In genomic region chr13:58148256-58148831, GRCm38 (mm10) we compare ENCODE assay signal across 8 mouse cellular contexts. TPM values are rescaled to one million over a fixed set of nuclear protein-coding genes. Genes with fewer than 3 reads are reported as not detected.
DNase-seq lines count a peak whose midpoint lies in the region; ATAC-seq and TF ChIP-seq lines count a peak whose summit lies in the region.

No protein-coding gene starts in this region.

- no peak for TF ChIP-seq CTCF in olfactory bulb, adult 2 months (IDR thresholded peaks at IDR 0.05; ENCODE audit: insufficient read depth, low read depth, low read length)

- H3K36me3 ChIP-seq in intestine, embryonic 14.5 days (ENCODE audit: control insufficient read depth, insufficient read depth, low read length) = no peaks in the 10 kb centered on the region
- no peaks in the 10 kb centered on the region for H3K36me3 ChIP-seq in liver, embryonic 15.5 days (replicated peaks)

- WGBS in intestine, embryonic 14.5 days = 1% methylated on average over 17 of the region's 17 CpGs
- 3% methylated on average over 17 of the region's 17 CpGs for WGBS in liver, embryonic 15.5 days (ENCODE audit: insufficient replicate concordance)
- WGBS in olfactory bulb, adult 2 months = under 1% methylated on average over 17 of the region's 17 CpGs

- no peaks in the 10 kb centered on the region for H3K27me3 ChIP-seq in intestine, embryonic 14.5 days (replicated peaks; ENCODE audit: control insufficient read depth, insufficient read depth, low read length)
- H3K27me3 ChIP-seq in liver, embryonic 15.5 days = peaks cover 26% of the 10 kb centered on the region

- peak; percentile 84 for ATAC-seq in intestine, embryonic 14.5 days (replicated peaks; ENCODE audit: low FRiP score, low TSS enrichment, low read depth)
- ATAC-seq in liver, embryonic 15.5 days (ENCODE audit: insufficient read depth) = peak; percentile 86

- DNase-seq in 3T3-L1 (ENCODE audit: low read depth, low spot score) = peak; percentile 83
- DNase-seq in ES-CJ7 (ENCODE audit: low read depth, low spot score) = peak; percentile 84
- peak; percentile 53 for DNase-seq in cerebellum, adult 9-11 months
- peak; percentile 79 for DNase-seq in forelimb bud, embryonic 11.5 days (ENCODE audit: low read depth, low spot score)
- peak; percentile 86 for DNase-seq in intestine, embryonic 14.5 days (ENCODE audit: low spot score)
- no peak for DNase-seq in gastrocnemius, postnatal 14 days

- TF ChIP-seq POLR2A in olfactory bulb, adult 2 months (IDR thresholded peaks at IDR 0.05; ENCODE audit: insufficient read depth, low read depth, low read length) = no peak

- H3K4me1 ChIP-seq in intestine, embryonic 14.5 days (replicated peaks; ENCODE audit: control insufficient read depth, insufficient read depth, low read length) = no peaks in the 10 kb centered on the region
- H3K4me1 ChIP-seq in liver, embryonic 15.5 days (replicated peaks) = peaks cover 15% of the 10 kb centered on the region; the same call in 1 of the 2 replicates
- H3K4me1 ChIP-seq in olfactory bulb, adult 2 months (ENCODE audit: control insufficient read depth, insufficient read depth, low read length) = peaks cover 4% of the 10 kb centered on the region

- H3K27ac ChIP-seq in intestine, embryonic 14.5 days (ENCODE audit: low read depth) = no peak overlapping the region
- H3K27ac ChIP-seq in liver, embryonic 15.5 days (replicated peaks) = peak overlapping the region; percentile 31
- H3K27ac ChIP-seq in olfactory bulb, adult 2 months (ENCODE audit: insufficient read depth, low read depth, low read length) = no peak overlapping the region

- intact Hi-C loops in gastrocnemius, postnatal 14 days (cut with DNase I; ENCODE audit: low total_unique reads) = no loop called here

- H3K4me3 ChIP-seq in intestine, embryonic 14.5 days (ENCODE audit: low read depth, low read length) = peak overlapping the region; percentile 26
- H3K4me3 ChIP-seq in liver, embryonic 15.5 days (replicated peaks) = peak overlapping the region; percentile 50
- peak overlapping the region; percentile 45 for H3K4me3 ChIP-seq in olfactory bulb, adult 2 months (ENCODE audit: insufficient read depth, low read depth, low read length)

- H3K9me3 ChIP-seq in intestine, embryonic 14.5 days (ENCODE audit: control insufficient read depth, low read length) = 0 out of 2 replicates have a peak, but pooled peaks cover 5% of the 10 kb centered on the region
- H3K9me3 ChIP-seq in liver, embryonic 15.5 days (replicated peaks) = no peaks in the 10 kb centered on the region

- no peak overlapping the region for H3K9ac ChIP-seq in intestine, embryonic 14.5 days (ENCODE audit: low read length)
- H3K9ac ChIP-seq in liver, embryonic 15.5 days = peak overlapping the region; percentile 44

- peak overlapping the region; percentile 64 for H3K4me2 ChIP-seq in intestine, embryonic 14.5 days (ENCODE audit: low read length)
- peak overlapping the region; percentile 78 for H3K4me2 ChIP-seq in liver, embryonic 15.5 days

RNA-seq across cellular contexts. Expression of gene Idnk, which starts 9.1 kb away (rescaled TPM):
- polyA plus RNA-seq in intestine, embryonic 14.5 days (2014; fragmentation: Nextera tagmentation; extraction: Ambion mirVana) = 35.7 and 39.0 TPM in 2 replicates
- 17.2 and 18.8 TPM in 2 replicates for polyA plus RNA-seq in liver, embryonic 15.5 days (2015; fragmentation: Nextera tagmentation; extraction: Ambion mirVana)
- not detected in 2 replicates for polyA plus RNA-seq in olfactory bulb, adult 2 months (2012; ENCODE audit: insufficient read depth, insufficient read length, low replicate concordance, missing spikeins)
- total RNA-seq in gastrocnemius, postnatal 14 days (2021) = 10 to 100 TPM in 1 of 2 experiments, 1 to 10 TPM in 1; 9.0 to 10.2 TPM

RNA-seq across cellular contexts. Expression of gene Hnrnpa0, which starts 20.0 kb away (rescaled TPM):
- 42.5 and 42.8 TPM in 2 replicates for polyA plus RNA-seq in intestine, embryonic 14.5 days (2014; fragmentation: Nextera tagmentation; extraction: Ambion mirVana)
- polyA plus RNA-seq in liver, embryonic 15.5 days (2015; fragmentation: Nextera tagmentation; extraction: Ambion mirVana) = 5.2 and 6.2 TPM in 2 replicates
- polyA plus RNA-seq in olfactory bulb, adult 2 months (2012; ENCODE audit: insufficient read depth, insufficient read length, low replicate concordance, missing spikeins) = 114 TPM in 1 of 2 replicates, not detected in the other
- total RNA-seq in gastrocnemius, postnatal 14 days (2021) = 10 to 100 TPM; 57.3 to 65.1 TPM

RNA-seq across cellular contexts. Expression of gene Klhl3, which starts 35.0 kb away (rescaled TPM):
- 3.0 and 3.3 TPM in 2 replicates for polyA plus RNA-seq in intestine, embryonic 14.5 days (2014; fragmentation: Nextera tagmentation; extraction: Ambion mirVana)
- polyA plus RNA-seq in liver, embryonic 15.5 days (2015; fragmentation: Nextera tagmentation; extraction: Ambion mirVana) = 1.1 and 1.4 TPM in 2 replicates
- polyA plus RNA-seq in olfactory bulb, adult 2 months (2012; ENCODE audit: insufficient read depth, insufficient read length, low replicate concordance, missing spikeins) = not detected in 2 replicates
- total RNA-seq in gastrocnemius, postnatal 14 days (2021) = 1 to 10 TPM; 1.0 to 1.2 TPM
